Mouse (Mus musculus) olfactory bulb, adult 2 months (tissue): ENCODE data around the gene Smbd1.

Source experiments
- CTCF ChIP-seq: fragments of 200-500 bp; IDR thresholded peaks from 2 replicates; pipeline ENCODE4 v1.5.1; 2012; ENCODE audit warnings: low read depth, mild to moderate bottlenecking, low read length, moderate library complexity; ENCODE audit not compliant: insufficient read depth
- POLR2A ChIP-seq: fragments of 200-500 bp; IDR thresholded peaks from 2 replicates; pipeline ENCODE4 v1.6.1; 2012; ENCODE audit warnings: mild to moderate bottlenecking, low read depth, low read length, moderate library complexity; ENCODE audit not compliant: insufficient read depth

DNA sequence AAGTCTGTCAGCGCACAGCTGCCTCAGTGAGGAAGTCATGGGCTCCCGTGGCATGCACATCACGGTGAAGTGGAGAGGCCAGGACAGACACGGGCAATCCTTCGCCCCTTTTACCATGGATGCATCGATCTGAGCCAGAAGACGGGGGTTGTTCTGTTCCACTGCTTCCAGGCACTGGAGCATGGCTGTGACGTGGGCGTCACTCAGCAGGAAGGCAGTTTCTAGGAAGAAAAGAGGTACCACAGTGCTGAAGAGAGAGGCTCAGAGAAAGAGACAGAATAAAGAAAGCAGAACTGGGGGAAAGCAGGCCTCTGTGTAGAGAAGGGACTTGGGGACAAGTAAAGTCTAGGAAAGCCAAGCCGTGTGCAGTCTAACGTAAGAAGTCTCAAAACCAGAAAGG is 36.8 kb upstream of the Smbd1 start:
- TF ChIP-seq POLR2A (no peak), CTCF (no peak)
